In genomic region chrX:132506990-132507389, GRCm38 (mm10) we compare ENCODE assay signal across 15 mouse cellular contexts.
"Had no signal": no experiment of that assay in that cellular context is flagged by ENCODE, and none has a peak within 500 bp of the region (broad histone marks: within the 10 kb centered on the region; RNA-seq: fewer than 3 reads in every experiment).

No protein-coding gene starts in this region.

- DNase-seq: kidney, adult 2 months; kidney, postnatal 10 days; kidney, postnatal 4 days; layer of hippocampus, adult 9-11 months; layer of hippocampus, postnatal 36 days; liver, embryonic 13.5 days; lung, adult 2 months; lung, postnatal 14 days; lung, postnatal 4 days; midbrain, embryonic 14.5 days; right cerebral cortex, adult 18-20 months; right cerebral cortex, postnatal 14 days; right cerebral cortex, postnatal 4 days; thymus, postnatal 25 days had no signal

- H3K27ac ChIP-seq: left cerebral cortex, adult 2 months; liver, embryonic 13.5 days had no signal

- H3K4me3 ChIP-seq: left cerebral cortex, adult 2 months; liver, embryonic 13.5 days had no signal
